Mouse (Mus musculus): ENCODE results near the gene Cdon. TPM values are rescaled to one million over a fixed set of nuclear protein-coding genes. Genes with fewer than 3 reads are reported as not detected.

Gene Cdon
- polyA plus RNA-seq, 2 experiments, result 0.36 to 0.52 TPM

DNA sequence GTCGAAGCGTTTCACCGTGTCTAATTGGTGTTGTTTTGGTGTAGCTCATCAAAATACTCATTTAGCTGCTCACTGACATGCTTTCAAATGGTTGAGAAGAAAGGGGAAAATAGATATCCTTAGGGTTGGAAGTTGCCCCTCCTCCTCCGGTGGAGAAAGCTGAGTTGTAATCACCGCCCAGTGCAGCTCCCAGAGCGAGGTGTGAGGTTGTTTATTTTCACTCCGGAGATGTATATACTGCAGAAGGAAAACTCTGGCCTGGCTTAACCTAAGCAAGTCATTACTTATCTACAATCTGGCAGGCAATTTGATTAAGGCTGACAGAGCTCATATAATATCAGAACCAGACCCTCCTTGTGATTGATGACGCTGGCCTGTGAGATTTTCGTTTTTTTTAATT lies 14.6 kb downstream of the Cdon start:
- no peak overlapping the region for H3K4me3 ChIP-seq (ENCODE audit: insufficient read depth in 1 of 2, low read depth in 2 of 2, low read length in 2 of 2)
- H3K4me2 ChIP-seq (ENCODE audit: low read depth), result no peak overlapping the region
- DNase-seq (ENCODE audit: low read depth in 3 of 3, low spot score in 3 of 3), result no peak
- no peak overlapping the region for H3K9ac ChIP-seq (replicated peaks)
- ATAC-seq (ENCODE audit: insufficient read depth), result no peak
- no peaks in the 10 kb centered on the region for H3K9me3 ChIP-seq (ENCODE audit: control insufficient read depth, low read length)
- WGBS (ENCODE audit: insufficient replicate concordance), result 46% methylated on average over 9 of the region's 9 CpGs
- no peaks in the 10 kb centered on the region for H3K36me3 ChIP-seq (replicated peaks; ENCODE audit: control insufficient read depth, insufficient read depth, low read depth)
- TF ChIP-seq EP300 (IDR thresholded peaks at IDR 0.05; ENCODE audit: low read depth) (no peak), CTCF (IDR thresholded peaks at IDR 0.05; ENCODE audit: low read depth) (no peak)
- no peaks in the 10 kb centered on the region for H3K4me1 ChIP-seq (replicated peaks; ENCODE audit: control insufficient read depth in 2 of 2, insufficient read depth in 2 of 2, low read length in 1 of 2)
- H3K27ac ChIP-seq, result no peak overlapping the region
- H3K27me3 ChIP-seq (ENCODE audit: control insufficient read depth, insufficient read depth, low read length), result no peaks in the 10 kb centered on the region

DNA sequence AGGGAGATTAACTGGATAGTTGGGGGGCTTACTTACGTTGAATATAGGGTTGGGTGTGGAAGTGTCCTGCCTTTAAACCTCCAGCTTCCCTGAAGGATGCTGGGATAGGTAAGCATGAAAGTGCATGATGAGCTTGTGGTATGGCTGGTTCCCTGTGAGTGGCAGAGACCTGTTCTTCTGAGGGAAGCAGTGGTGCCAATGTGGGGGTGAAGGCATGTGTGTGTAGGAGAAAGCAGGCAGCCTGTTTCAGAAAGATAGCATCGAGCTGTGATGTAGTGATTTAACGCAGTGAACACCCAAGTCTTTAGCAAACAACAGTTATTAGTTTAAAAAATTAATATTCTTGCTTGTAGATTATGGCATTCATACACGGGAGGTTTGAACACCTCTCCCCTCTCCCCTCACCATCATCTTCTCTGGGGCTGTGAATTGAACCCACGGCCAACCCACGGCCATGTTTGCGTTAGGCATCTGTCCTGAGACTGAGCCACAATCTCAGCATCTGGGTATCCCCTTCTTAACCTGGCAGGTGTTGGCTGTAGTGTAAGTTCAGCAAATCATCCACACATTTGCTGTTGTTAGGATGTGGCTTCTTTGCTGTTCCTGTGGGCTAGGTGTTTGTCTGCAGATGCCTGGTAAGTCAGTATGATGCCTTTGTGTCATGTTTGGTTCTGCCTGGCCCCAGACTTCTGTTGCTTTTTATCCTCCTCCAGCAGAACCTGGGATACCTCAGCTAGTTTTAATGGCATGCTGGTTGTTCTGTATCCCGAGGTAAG lies 17.5 kb downstream of the Cdon start:
- H3K36me3 ChIP-seq (replicated peaks; ENCODE audit: control insufficient read depth, insufficient read depth, low read depth), result no peaks in the 10 kb centered on the region
- H3K4me1 ChIP-seq (replicated peaks; ENCODE audit: control insufficient read depth in 2 of 2, insufficient read depth in 2 of 2, low read length in 1 of 2), result no peaks in the 10 kb centered on the region
- no peak overlapping the region for H3K4me3 ChIP-seq (ENCODE audit: insufficient read depth in 1 of 2, low read depth in 2 of 2, low read length in 2 of 2)
- H3K4me2 ChIP-seq (ENCODE audit: low read depth), result no peak overlapping the region
- no peaks in the 10 kb centered on the region for H3K27me3 ChIP-seq (ENCODE audit: control insufficient read depth, insufficient read depth, low read length)
- H3K9me3 ChIP-seq (ENCODE audit: control insufficient read depth, low read length), result no peaks in the 10 kb centered on the region
- no peak overlapping the region for H3K27ac ChIP-seq
- ATAC-seq (ENCODE audit: insufficient read depth), result no peak
- no peak overlapping the region for H3K9ac ChIP-seq (replicated peaks)
- TF ChIP-seq CTCF (IDR thresholded peaks at IDR 0.05; ENCODE audit: low read depth) (no peak), EP300 (IDR thresholded peaks at IDR 0.05; ENCODE audit: low read depth) (no peak)
- no peak for DNase-seq (ENCODE audit: low read depth in 3 of 3, low spot score in 3 of 3)
- 61% methylated on average over 8 of the region's 8 CpGs for WGBS (ENCODE audit: insufficient replicate concordance)

DNA sequence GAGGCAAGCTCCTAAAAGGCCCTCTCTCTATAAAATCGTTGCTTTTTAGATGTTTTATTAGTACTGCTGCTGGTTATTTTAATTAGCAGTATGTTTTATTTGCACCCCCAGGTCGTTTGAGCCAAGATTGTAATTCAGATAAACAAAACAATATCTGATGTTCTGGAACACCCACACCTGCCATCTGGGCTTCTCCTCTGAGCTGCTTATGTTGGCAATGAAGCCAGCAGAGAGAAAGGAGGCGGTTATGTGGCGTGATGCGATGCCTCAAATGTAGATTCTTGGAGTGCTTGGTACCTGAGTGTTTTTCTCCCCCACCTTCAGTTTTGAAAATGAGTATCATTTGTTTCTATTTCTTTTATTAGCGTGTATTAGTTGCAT lies 18.1 kb downstream of the Cdon start:
- DNase-seq (ENCODE audit: low read depth in 3 of 3, low spot score in 3 of 3) (no peak), ATAC-seq (ENCODE audit: insufficient read depth) (no peak)
- 56% methylated on average over 6 of the region's 6 CpGs for WGBS (ENCODE audit: insufficient replicate concordance)
- Histone ChIP-seq H3K9ac (replicated peaks) (no peak overlapping the region), H3K9me3 (ENCODE audit: control insufficient read depth, low read length) (no peaks in the 10 kb centered on the region), H3K4me2 (ENCODE audit: low read depth) (no peak overlapping the region), H3K4me3 (ENCODE audit: insufficient read depth in 1 of 2, low read depth in 2 of 2, low read length in 2 of 2) (no peak overlapping the region), H3K27ac (no peak overlapping the region), H3K4me1 (replicated peaks; ENCODE audit: control insufficient read depth in 2 of 2, insufficient read depth in 2 of 2, low read length in 1 of 2) (no peaks in the 10 kb centered on the region), H3K36me3 (replicated peaks; ENCODE audit: control insufficient read depth, insufficient read depth, low read depth) (no peaks in the 10 kb centered on the region), H3K27me3 (ENCODE audit: control insufficient read depth, insufficient read depth, low read length) (no peaks in the 10 kb centered on the region)
- no peak for TF ChIP-seq EP300 (IDR thresholded peaks at IDR 0.05; ENCODE audit: low read depth)
- no peak for TF ChIP-seq CTCF (IDR thresholded peaks at IDR 0.05; ENCODE audit: low read depth)

DNA sequence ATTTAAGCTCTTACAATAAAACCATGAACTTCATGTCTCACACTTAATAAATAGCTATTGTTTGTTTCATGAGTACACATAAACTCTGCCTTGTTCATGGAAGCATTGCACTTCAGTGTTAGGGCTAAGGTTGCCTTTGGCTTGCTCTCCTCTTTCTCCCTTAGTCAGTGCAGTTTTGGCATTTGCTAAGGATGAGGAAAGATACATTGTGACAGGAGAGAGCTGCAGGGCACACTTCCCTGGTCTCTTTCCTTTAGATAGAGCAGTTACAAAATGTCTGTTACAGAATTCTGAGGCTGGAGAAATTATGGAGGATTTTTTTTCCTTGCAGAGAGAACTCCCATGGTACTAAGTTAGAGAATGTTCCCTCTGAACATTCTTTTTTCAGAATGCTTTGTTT lies 18.8 kb downstream of the Cdon start:
- no peak for ATAC-seq (ENCODE audit: insufficient read depth)
- no peak overlapping the region for H3K9ac ChIP-seq (replicated peaks)
- no peaks in the 10 kb centered on the region for H3K9me3 ChIP-seq (ENCODE audit: control insufficient read depth, low read length)
- no peak for DNase-seq (ENCODE audit: low read depth in 3 of 3, low spot score in 3 of 3)
- no peak overlapping the region for H3K27ac ChIP-seq
- no peaks in the 10 kb centered on the region for H3K36me3 ChIP-seq (replicated peaks; ENCODE audit: control insufficient read depth, insufficient read depth, low read depth)
- no peak overlapping the region for H3K4me2 ChIP-seq (ENCODE audit: low read depth)
- no peaks in the 10 kb centered on the region for H3K4me1 ChIP-seq (replicated peaks; ENCODE audit: control insufficient read depth in 2 of 2, insufficient read depth in 2 of 2, low read length in 1 of 2)
- H3K27me3 ChIP-seq (ENCODE audit: control insufficient read depth, insufficient read depth, low read length), result no peaks in the 10 kb centered on the region
- H3K4me3 ChIP-seq (ENCODE audit: insufficient read depth in 1 of 2, low read depth in 2 of 2, low read length in 2 of 2), result no peak overlapping the region
- TF ChIP-seq EP300 (IDR thresholded peaks at IDR 0.05; ENCODE audit: low read depth), result no peak
- TF ChIP-seq CTCF (IDR thresholded peaks at IDR 0.05; ENCODE audit: low read depth), result no peak

DNA sequence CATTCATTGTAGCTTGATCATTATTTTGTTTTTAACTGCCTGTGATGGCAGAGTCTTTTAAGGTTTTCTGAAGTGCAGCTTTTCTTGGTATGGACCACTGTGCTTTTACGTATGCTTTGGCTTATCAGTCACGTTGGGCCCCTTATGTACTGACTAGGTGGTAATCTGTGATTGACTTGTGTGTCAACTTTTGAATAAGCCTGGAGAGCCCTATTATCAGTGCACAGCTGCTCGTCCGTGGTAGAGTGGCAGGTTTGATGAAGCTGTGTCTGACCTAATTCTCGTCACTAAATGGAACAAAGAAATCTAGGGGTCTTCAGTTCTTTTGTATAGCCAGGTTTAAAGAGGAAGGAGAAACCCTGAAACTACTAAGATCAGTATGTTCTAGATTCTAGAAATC lies 21.5 kb downstream of the Cdon start:
- no peaks in the 10 kb centered on the region for H3K9me3 ChIP-seq (ENCODE audit: control insufficient read depth, low read length)
- H3K4me3 ChIP-seq (ENCODE audit: insufficient read depth in 1 of 2, low read depth in 2 of 2, low read length in 2 of 2), result no peak overlapping the region
- no peak overlapping the region for H3K4me2 ChIP-seq (ENCODE audit: low read depth)
- no peak overlapping the region for H3K27ac ChIP-seq
- no peak overlapping the region for H3K9ac ChIP-seq (replicated peaks)
- H3K27me3 ChIP-seq (ENCODE audit: control insufficient read depth, insufficient read depth, low read length), result no peaks in the 10 kb centered on the region
- TF ChIP-seq CTCF (IDR thresholded peaks at IDR 0.05; ENCODE audit: low read depth) (no peak), EP300 (IDR thresholded peaks at IDR 0.05; ENCODE audit: low read depth) (no peak)
- DNase-seq (ENCODE audit: low read depth in 3 of 3, low spot score in 3 of 3), result no peak
- H3K4me1 ChIP-seq (replicated peaks; ENCODE audit: control insufficient read depth in 2 of 2, insufficient read depth in 2 of 2, low read length in 1 of 2), result no peaks in the 10 kb centered on the region
- 20% methylated on average over 5 of the region's 5 CpGs for WGBS (ENCODE audit: insufficient replicate concordance)
- ATAC-seq (ENCODE audit: insufficient read depth), result no peak
- no peaks in the 10 kb centered on the region for H3K36me3 ChIP-seq (replicated peaks; ENCODE audit: control insufficient read depth, insufficient read depth, low read depth)
